ENCODE assay signal across 9 mouse cellular contexts in genomic region chr2:93179603-93180002, GRCm38 (mm10). TPM values are rescaled to one million over a fixed set of nuclear protein-coding genes. Genes with fewer than 3 reads are reported as not detected.
DNase-seq lines count a peak whose midpoint lies in the region; ATAC-seq and TF ChIP-seq lines count a peak whose summit lies in the region.
"Had no signal": no experiment of that assay in that cellular context is flagged by ENCODE, and none has a peak within 500 bp of the region (broad histone marks: within the 10 kb centered on the region; RNA-seq: fewer than 3 reads in every experiment).

No protein-coding gene starts in this region.

- H3K4me2 ChIP-seq in stomach, embryonic 15.5 days = peak overlapping the region; percentile 66; the same call in 1 of the 2 replicates
- H3K4me2 ChIP-seq in stomach, postnatal 0 days (replicated peaks; ENCODE audit: low read depth) = no peak overlapping the region
- H3K4me2 ChIP-seq in midbrain, embryonic 11.5 days = peak overlapping the region; percentile 60; the same call in 1 of the 2 replicates
- no peak overlapping the region for H3K4me2 ChIP-seq in heart, embryonic 11.5 days

- H3K4me1 ChIP-seq in stomach, embryonic 15.5 days = peaks cover 42% of the 10 kb centered on the region
- H3K4me1 ChIP-seq in stomach, postnatal 0 days (replicated peaks; ENCODE audit: control insufficient read depth, insufficient read depth) = no peaks in the 10 kb centered on the region; the same call in 1 of the 2 replicates
- H3K4me1 ChIP-seq in hindbrain, embryonic 10.5 days (replicated peaks) = peaks cover 93% of the 10 kb centered on the region
- H3K4me1 ChIP-seq in midbrain, embryonic 11.5 days (ENCODE audit: control insufficient read depth, insufficient read depth, low read length) = peaks cover 48% of the 10 kb centered on the region
- 0 out of 2 replicates have a peak, but pooled peaks cover 13% of the 10 kb centered on the region for H3K4me1 ChIP-seq in heart, embryonic 11.5 days (ENCODE audit: control insufficient read depth, insufficient read depth, low read length)

- WGBS in stomach, embryonic 15.5 days = 74% methylated on average over 5 of the region's 5 CpGs
- 78% methylated on average over 5 of the region's 5 CpGs for WGBS in stomach, postnatal 0 days
- 38% methylated on average over 5 of the region's 5 CpGs for WGBS in hindbrain, embryonic 10.5 days
- 48% methylated on average over 5 of the region's 5 CpGs for WGBS in midbrain, embryonic 11.5 days
- 56% methylated on average over 5 of the region's 5 CpGs for WGBS in heart, embryonic 11.5 days (ENCODE audit: insufficient replicate concordance)

- DNase-seq in stomach, postnatal 0 days (ENCODE audit: low spot score) = no peak
- no peak for DNase-seq in hindbrain, embryonic 10.5 days (ENCODE audit: low spot score)
- DNase-seq in midbrain, embryonic 11.5 days (ENCODE audit: low spot score, missing footprints) = no peak
- no peak for DNase-seq in gastrocnemius, postnatal 14 days
- no peak for DNase-seq in lung, postnatal 10 days
- DNase-seq: lung, adult 2 months had no signal

- no peak overlapping the region for H3K4me3 ChIP-seq in stomach, embryonic 15.5 days (replicated peaks)
- no peak overlapping the region for H3K4me3 ChIP-seq in stomach, postnatal 0 days (ENCODE audit: low read depth, low read length)
- peak overlapping the region; percentile 53 for H3K4me3 ChIP-seq in hindbrain, embryonic 10.5 days
- no peak overlapping the region for H3K4me3 ChIP-seq in midbrain, embryonic 11.5 days (ENCODE audit: low read depth, low read length)
- no peak overlapping the region for H3K4me3 ChIP-seq in heart, embryonic 11.5 days (ENCODE audit: low read depth, low read length)

- peaks cover 20% of the 10 kb centered on the region for H3K27me3 ChIP-seq in stomach, embryonic 15.5 days (replicated peaks)
- H3K27me3 ChIP-seq in stomach, postnatal 0 days (ENCODE audit: control insufficient read depth, insufficient read depth, low read length) = no peaks in the 10 kb centered on the region
- peaks cover 89% of the 10 kb centered on the region for H3K27me3 ChIP-seq in hindbrain, embryonic 10.5 days (ENCODE audit: insufficient read depth, poor library complexity, severe bottlenecking)
- H3K27me3 ChIP-seq in midbrain, embryonic 11.5 days (ENCODE audit: control insufficient read depth, insufficient read depth, low read length) = no peaks in the 10 kb centered on the region
- H3K27me3 ChIP-seq in heart, embryonic 11.5 days (ENCODE audit: control insufficient read depth, insufficient read depth, low read length) = peaks cover 65% of the 10 kb centered on the region

- no peak overlapping the region for H3K27ac ChIP-seq in stomach, embryonic 15.5 days
- no peak overlapping the region for H3K27ac ChIP-seq in stomach, postnatal 0 days (replicated peaks)
- H3K27ac ChIP-seq in hindbrain, embryonic 10.5 days = peak overlapping the region; percentile 91
- H3K27ac ChIP-seq in midbrain, embryonic 11.5 days (ENCODE audit: low read depth, low read length) = peak overlapping the region; percentile 55; the same call in 1 of the 2 replicates
- H3K27ac ChIP-seq in heart, embryonic 11.5 days (ENCODE audit: low read depth, low read length) = no peak overlapping the region
- H3K27ac ChIP-seq: heart, embryonic 13.5 days had no signal

- H3K9ac ChIP-seq in stomach, embryonic 15.5 days = no peak overlapping the region
- H3K9ac ChIP-seq in stomach, postnatal 0 days (ENCODE audit: low read length) = no peak overlapping the region
- H3K9ac ChIP-seq in midbrain, embryonic 11.5 days (ENCODE audit: low read length) = peak overlapping the region; percentile 81
- no peak overlapping the region for H3K9ac ChIP-seq in heart, embryonic 11.5 days (ENCODE audit: low read depth, low read length)

- TF ChIP-seq EP300 in stomach, postnatal 0 days (optimal IDR thresholded peaks at IDR 0.05) = no peak

- intact Hi-C loops in gastrocnemius, postnatal 14 days (cut with DNase I; ENCODE audit: low total_unique reads) = no loop called here

- ATAC-seq in stomach, embryonic 15.5 days (ENCODE audit: insufficient read depth, low FRiP score, low read depth) = no peak
- no peak for ATAC-seq in stomach, postnatal 0 days (ENCODE audit: low FRiP score, low TSS enrichment)
- no peak for ATAC-seq in midbrain, embryonic 11.5 days (ENCODE audit: low FRiP score)
- no peak for ATAC-seq in heart, embryonic 11.5 days (replicated peaks; ENCODE audit: insufficient number of reproducible peaks, low FRiP score, low TSS enrichment)

- no peak for TF ChIP-seq CTCF in stomach, postnatal 0 days (IDR thresholded peaks at IDR 0.05; ENCODE audit: low read depth)

- H3K9me3 ChIP-seq in stomach, embryonic 15.5 days = no peaks in the 10 kb centered on the region
- no peaks in the 10 kb centered on the region for H3K9me3 ChIP-seq in stomach, postnatal 0 days (ENCODE audit: control insufficient read depth, low read length)
- H3K9me3 ChIP-seq in hindbrain, embryonic 10.5 days = no peaks in the 10 kb centered on the region
- no peaks in the 10 kb centered on the region for H3K9me3 ChIP-seq in midbrain, embryonic 11.5 days (ENCODE audit: control insufficient read depth, low read length)
- H3K9me3 ChIP-seq in heart, embryonic 11.5 days (replicated peaks; ENCODE audit: control insufficient read depth, low read length) = no peaks in the 10 kb centered on the region
- H3K9me3 ChIP-seq: heart, embryonic 13.5 days had no signal

- H3K36me3 ChIP-seq in stomach, embryonic 15.5 days = no peaks in the 10 kb centered on the region
- H3K36me3 ChIP-seq in stomach, postnatal 0 days (ENCODE audit: control insufficient read depth, insufficient read depth, low read length) = no peaks in the 10 kb centered on the region
- H3K36me3 ChIP-seq in hindbrain, embryonic 10.5 days = no peaks in the 10 kb centered on the region
- no peaks in the 10 kb centered on the region for H3K36me3 ChIP-seq in midbrain, embryonic 11.5 days (ENCODE audit: control insufficient read depth, insufficient read depth, low read length)
- no peaks in the 10 kb centered on the region for H3K36me3 ChIP-seq in heart, embryonic 11.5 days (ENCODE audit: control insufficient read depth, insufficient read depth, low read length)
- H3K36me3 ChIP-seq: heart, embryonic 13.5 days had no signal

RNA-seq across cellular contexts. Expression of gene Trp53i11, which starts 7.7 kb away (rescaled TPM):
- polyA plus RNA-seq in stomach, embryonic 15.5 days (2015; fragmentation: Nextera tagmentation; extraction: Ambion mirVana) = 29.3 and 37.7 TPM in 2 replicates
- 17.3 and 27.8 TPM in 2 replicates for polyA plus RNA-seq in stomach, postnatal 0 days (2015; fragmentation: Nextera tagmentation; extraction: Ambion mirVana)
- 202 and 281 TPM in 2 replicates for polyA plus RNA-seq in hindbrain, embryonic 10.5 days (2016; fragmentation: Nextera tagmentation; extraction: Ambion mirVana)
- polyA plus RNA-seq in midbrain, embryonic 11.5 days (2014; fragmentation: Nextera tagmentation; extraction: Ambion mirVana) = 179 and 191 TPM in 2 replicates
- total RNA-seq in gastrocnemius, postnatal 14 days (2021) = 10 to 100 TPM; 26.9 to 29.6 TPM
- polyA plus RNA-seq in heart, embryonic 11.5 days (2014; fragmentation: Nextera tagmentation; extraction: Ambion mirVana) = 23.6 and 27.7 TPM in 2 replicates

Comparison
In these comparisons a context has a peak if more than half of its experiments do, and no peak if none do; other contexts are left out.
1. H3K4me2 ChIP-seq: peak in stomach, embryonic 15.5 days (single experiment) and midbrain, embryonic 11.5 days (single experiment); none in stomach, postnatal 0 days (single experiment) and heart, embryonic 11.5 days (single experiment).
2. H3K27ac ChIP-seq: peak in hindbrain, embryonic 10.5 days (single experiment) and midbrain, embryonic 11.5 days (single experiment); none in stomach, embryonic 15.5 days (single experiment), stomach, postnatal 0 days (single experiment) and heart, embryonic 11.5 days (single experiment).